Mouse (Mus musculus) ES-E14 (cell line): ENCODE results near the gene Olfr1222. TPM values are rescaled to one million over a fixed set of nuclear protein-coding genes. Genes with fewer than 3 reads are reported as not detected.
"Not testable (repeated sequence)": the region's sequence is repeated elsewhere in the genome, so short reads cannot be mapped to it uniquely, and the experiment has no call there.

ENCODE experiments used
- DNase-seq: peaks from one replicate; pipeline ENCODE4 v3.0.0-alpha.2; 2013; ENCODE audit warnings: low read depth, low spot score
- H3K27ac ChIP-seq: 2 replicates; pipeline ENCODE4 v1.5.1; 2012; ENCODE audit warnings: low read depth, mild to moderate bottlenecking, low read length, moderate library complexity, mixed read lengths; ENCODE audit not compliant: poor library complexity, insufficient read depth, severe bottlenecking
- H3K36me3 ChIP-seq: 2 replicates; pipeline ENCODE4 v1.6.1; 2012; ENCODE audit warnings: mild to moderate bottlenecking, low read length, moderate library complexity, mixed read lengths; ENCODE audit not compliant: control insufficient read depth, poor library complexity, insufficient read depth, severe bottlenecking
- H3K4me1 ChIP-seq, 2 experiments: fragments of 150-350 bp in 1 of 2; sonication (generic) in 1 of 2; 2 replicates each; pipeline ENCODE4 v1.6.1; 2012; ENCODE audit warnings: low read length in 2 of 2, mild to moderate bottlenecking in 1 of 2, mixed read lengths in 1 of 2; ENCODE audit not compliant: control insufficient read depth in 2 of 2, insufficient read depth in 2 of 2, poor library complexity in 1 of 2
- H3K4me3 ChIP-seq, 2 experiments: fragments of 150-350 bp in 1 of 2; sonication (generic) in 1 of 2; 2 replicates each; pipeline ENCODE4 v1.5.1; 2012; ENCODE audit warnings: low read length in 2 of 2, low read depth in 1 of 2, mild to moderate bottlenecking in 1 of 2, mixed read lengths in 1 of 2; ENCODE audit not compliant: insufficient read depth in 1 of 2, poor library complexity in 1 of 2, severe bottlenecking in 1 of 2
- H3K9ac ChIP-seq: 2 replicates; pipeline ENCODE4 v1.6.1; 2012; ENCODE audit warnings: low read depth, mild to moderate bottlenecking, low read length, mixed read lengths; ENCODE audit not compliant: poor library complexity, insufficient read depth, severe bottlenecking
- H3K9me3 ChIP-seq: fragments of 150-350 bp; sonication (generic); 2 replicates; pipeline ENCODE4 v1.6.1; 2012; ENCODE audit warnings: low read depth, mild to moderate bottlenecking, low read length; ENCODE audit not compliant: control insufficient read depth, insufficient read depth
- CHD2 ChIP-seq: IDR thresholded peaks from 2 replicates; pipeline ENCODE4 v1.6.1; 2014; ENCODE audit warnings: mild to moderate bottlenecking, low read depth, low read length, inconsistent platforms
- HCFC1 ChIP-seq: IDR thresholded peaks from 2 replicates; pipeline ENCODE4 v1.6.1; 2012; ENCODE audit warnings: low read length, inconsistent platforms, borderline replicate concordance; ENCODE audit not compliant: insufficient read depth
- MAFK ChIP-seq: IDR thresholded peaks from 2 replicates; pipeline ENCODE4 v1.6.1; 2014; ENCODE audit warnings: mild to moderate bottlenecking, low read depth, low read length, inconsistent platforms; ENCODE audit not compliant: insufficient read depth
- ZC3H11A ChIP-seq: IDR thresholded peaks from 2 replicates; pipeline ENCODE4 v1.6.1; 2012; ENCODE audit warnings: low read depth, mild to moderate bottlenecking, inconsistent platforms, low read length, borderline replicate concordance
- ZNF384 ChIP-seq: IDR thresholded peaks from 2 replicates; pipeline ENCODE4 v1.6.1; 2012; ENCODE audit warnings: low read depth, low read length, inconsistent platforms
- in situ Hi-C, 2 experiments: fragments of 600-800 bp; cut with MboI; formaldehyde crosslinking; loops; one replicate each; pipeline ENCODE4 v1.15.1; 2025; ENCODE audit warnings: low sequenced_read_pairs in 2 of 2, inconsistent platforms in 1 of 2; ENCODE audit not compliant: unreplicated experiment in 2 of 2
- total RNA-seq: library from RNA; depleted of rRNA; stranded (reverse); fragments of 300-350 nt; gene quantifications from 2 replicates; pipeline ENCODE4 v1.2.3, GENCODE M21; 2012; rRNA removed

The Olfr1222 gene
- total RNA-seq, result not detected in 2 replicates

DNA sequence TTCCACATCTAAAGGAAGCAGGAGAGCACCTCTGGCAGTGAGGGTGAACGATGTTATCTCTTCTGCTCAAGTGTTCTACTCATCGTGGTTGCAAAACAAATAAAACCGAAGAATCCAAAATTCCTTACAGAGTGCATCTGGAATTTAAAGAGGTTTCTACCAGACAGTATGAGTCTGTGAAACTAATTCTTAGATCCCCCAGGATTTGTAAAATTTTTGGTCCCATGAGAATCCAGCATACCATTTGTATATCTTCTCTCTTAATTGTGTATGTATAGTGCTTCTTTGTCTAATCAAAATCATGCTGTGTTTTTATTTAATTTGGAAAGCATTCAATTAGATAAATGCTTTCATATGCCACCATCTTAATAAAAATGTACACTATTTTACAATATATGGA is at the start of gene Olfr1222:
Gene Olfr1222, minus strand, starts transcription at position 101 of the 400 bp plus-strand sequence.
- Histone ChIP-seq H3K27ac (no peak within 1 kb of the TSS), H3K4me1 (no peaks in the 10 kb centered on the region), H3K9ac (no peak within 1 kb of the TSS), H3K9me3 (no peaks in the 10 kb centered on the region), H3K4me3 (no peak within 1 kb of the TSS), H3K36me3 (no peaks in the 10 kb centered on the region)
- no peak for DNase-seq
- in situ Hi-C loops, result no loop called here
- TF ChIP-seq CHD2, result no peak
- TF ChIP-seq ZNF384, result no peak
- no peak for TF ChIP-seq MAFK
- no peak for TF ChIP-seq HCFC1
- no peak for TF ChIP-seq ZC3H11A

GRCm38 (mm10) chr2:89174569-89174968 is 41.7 kb upstream of the Olfr1222 start, which contains the start of gene Olfr1225:
Gene Olfr1225, minus strand, starts transcription at chr2:89174669.
- Histone ChIP-seq H3K9me3 (no peaks in the 10 kb centered on the region), H3K9ac (no peak within 1 kb of the TSS), H3K4me3 (no peak within 1 kb of the TSS), H3K4me1 (no peaks in the 10 kb centered on the region), H3K36me3 (no peaks in the 10 kb centered on the region), H3K27ac (no peak within 1 kb of the TSS)
- TF ChIP-seq ZNF384, result no peak
- DNase-seq, result no peak
- in situ Hi-C loops, result no loop called here

DNA sequence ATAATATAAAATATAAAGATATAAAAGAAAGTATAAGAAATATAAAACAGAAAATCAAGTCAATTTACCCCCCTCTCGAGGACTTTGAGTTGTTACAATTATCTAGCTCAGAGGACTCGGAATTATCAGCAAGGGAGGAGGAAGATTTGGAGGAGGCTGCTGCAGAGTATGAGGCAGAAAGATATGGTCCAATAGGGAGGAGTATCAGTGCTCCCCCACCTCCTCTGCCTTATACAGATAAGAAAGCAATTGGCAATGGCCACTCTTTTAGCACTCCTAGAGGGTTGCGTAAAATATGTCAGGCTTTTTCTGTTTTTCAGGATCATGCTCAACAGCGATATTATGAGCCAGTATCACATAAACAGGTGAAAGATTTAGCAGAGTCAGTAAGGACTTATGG is 31.9 kb upstream of the Olfr1222 start:
- H3K4me3 ChIP-seq, H3K9ac ChIP-seq, H3K4me1 ChIP-seq, DNase-seq, in situ Hi-C loops, H3K36me3 ChIP-seq, H3K9me3 ChIP-seq, H3K27ac ChIP-seq: not testable (repeated sequence)

DNA sequence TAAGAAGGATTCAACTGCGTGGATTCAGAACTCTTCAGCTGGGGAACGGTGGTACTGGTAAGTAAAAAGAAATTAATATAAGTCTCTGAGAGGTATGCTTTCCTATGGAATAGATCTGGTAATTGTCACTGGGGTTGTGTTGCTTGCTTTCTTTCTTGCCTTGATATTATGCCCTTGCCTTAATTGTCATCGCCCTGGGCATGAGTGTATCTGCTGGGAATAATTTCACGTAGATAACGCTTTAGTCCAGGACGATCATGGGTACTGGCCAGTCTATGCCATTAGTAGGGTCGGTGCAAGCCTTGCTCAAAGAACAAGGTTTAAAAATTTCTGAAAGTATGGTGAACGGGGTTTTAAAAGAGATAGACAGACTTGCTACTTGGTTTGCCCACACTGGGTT is 31.1 kb upstream of the Olfr1222 start, which contains the start of gene Olfr1224-ps1:
Gene Olfr1224-ps1, minus strand, starts transcription at position 101 of the 400 bp plus-strand sequence.
- H3K9me3 ChIP-seq, in situ Hi-C loops, H3K4me3 ChIP-seq, H3K27ac ChIP-seq, DNase-seq, H3K4me1 ChIP-seq, H3K36me3 ChIP-seq, H3K9ac ChIP-seq: not testable (repeated sequence)

- DNase-seq, result no peak
- in situ Hi-C loops, result no loop called here
- H3K9me3 ChIP-seq, result no peaks in the 10 kb centered on the region
- TF ChIP-seq ZNF384, result no peak
- no peak for TF ChIP-seq CHD2
- TF ChIP-seq HCFC1, result no peak
- no peak for TF ChIP-seq MAFK
- TF ChIP-seq ZC3H11A, result no peak
- H3K4me3 ChIP-seq, result no peak within 1 kb of the TSS
- H3K36me3 ChIP-seq, result no peaks in the 10 kb centered on the region
- no peak within 1 kb of the TSS for H3K9ac ChIP-seq
- no peak within 1 kb of the TSS for H3K27ac ChIP-seq
- H3K4me1 ChIP-seq, result no peaks in the 10 kb centered on the region
Observed at GRCm38 (mm10) chr2:89151460-89151859, 18.6 kb upstream of the Olfr1222 start, which contains the start of gene Olfr1223. Gene Olfr1223, minus strand, starts transcription at chr2:89151560.
